Mouse (Mus musculus) C3H10T1/2 (cell line): ENCODE data around the gene Necap2. TPM values are rescaled to one million over a fixed set of nuclear protein-coding genes. Genes with fewer than 3 reads are reported as not detected.

Source experiments
- polyA plus RNA-seq, 2 experiments: library from polyadenylated mRNA; unstranded; fragments of >200 nt; fragmentation: generic; extraction: Trizol; gene quantifications; one replicate each; pipeline ENCODE4 v1.2.1; 2012; ENCODE audit warnings: missing spikeins in 2 of 2

The Necap2 gene
- polyA plus RNA-seq: 10 to 100 TPM; 47.9 to 60.1 TPM

GRCm38 (mm10) chr4:141077681-141078509 lies at the start of gene Necap2:
Gene Necap2 (minus strand): TSS chr4:141078357.

GRCm38 (mm10) chr4:141088033-141088432 lies 9.9 kb upstream of the Necap2 start, which contains the start of gene Spata21:
Gene Spata21 (plus strand): TSS chr4:141088333.

GRCm38 (mm10) chr4:141060426-141061301 lies 17.5 kb downstream of the Necap2 start, which contains the start of gene Crocc:
Gene Crocc (minus strand): TSS chr4:141060550.

Other genes with a start within 250 kb of the Necap2 start
- under 1 TPM in 1 of 2 experiments, not detected in 1; 0.01 TPM for gene Padi1, start 232.6 kb downstream of the Necap2 start, polyA plus RNA-seq
- under 1 TPM; 0.27 to 0.33 TPM for gene Padi2, start 172.0 kb downstream of the Necap2 start, polyA plus RNA-seq
- gene Sdhb, start 117.2 kb downstream of the Necap2 start, polyA plus RNA-seq: 100 to 1,000 TPM; 193 to 286 TPM
- 10 to 100 TPM; 11.1 to 31.0 TPM for gene Atp13a2, start 91.5 kb downstream of the Necap2 start, polyA plus RNA-seq
- under 1 TPM; 0.07 to 0.87 TPM for gene Mfap2, start 67.9 kb downstream of the Necap2 start, polyA plus RNA-seq
- 10 to 100 TPM in 1 of 2 experiments, 1 to 10 TPM in 1; 3.2 to 10.6 TPM for gene Crocc, start 17.8 kb downstream of the Necap2 start, polyA plus RNA-seq
- gene Spata21, start 10.0 kb upstream of the Necap2 start, polyA plus RNA-seq: not detected
- gene Szrd1, start 61.4 kb upstream of the Necap2 start, polyA plus RNA-seq: 10 to 100 TPM; 42.1 to 64.6 TPM
- gene Fbxo42, start 69.6 kb upstream of the Necap2 start, polyA plus RNA-seq: 1 to 10 TPM; 2.7 to 9.4 TPM
- 1 to 10 TPM in 1 of 2 experiments, under 1 TPM in 1; 0.22 to 1.8 TPM for gene Rsg1, start 135.6 kb upstream of the Necap2 start, polyA plus RNA-seq
- gene Arhgef19, start 161.1 kb upstream of the Necap2 start, polyA plus RNA-seq: 10 to 100 TPM; 13.7 to 46.9 TPM
- gene Epha2, start 222.9 kb upstream of the Necap2 start, polyA plus RNA-seq: 10 to 100 TPM; 13.2 to 14.1 TPM